Mouse (Mus musculus) ES-E14 (cell line): Measurements from ENCODE around the gene Slc36a4. TPM values are rescaled to one million over a fixed set of nuclear protein-coding genes. Genes with fewer than 3 reads are reported as not detected.

Experiments used
- DNase-seq: peaks from one replicate; pipeline ENCODE4 v3.0.0-alpha.2; 2013; ENCODE audit warnings: low read depth, low spot score
- H3K27ac ChIP-seq: 2 replicates; pipeline ENCODE4 v1.5.1; 2012; ENCODE audit warnings: low read depth, mild to moderate bottlenecking, low read length, moderate library complexity, mixed read lengths; ENCODE audit not compliant: poor library complexity, insufficient read depth, severe bottlenecking
- H3K36me3 ChIP-seq: 2 replicates; pipeline ENCODE4 v1.6.1; 2012; ENCODE audit warnings: mild to moderate bottlenecking, low read length, moderate library complexity, mixed read lengths; ENCODE audit not compliant: control insufficient read depth, poor library complexity, insufficient read depth, severe bottlenecking
- H3K4me1 ChIP-seq, 2 experiments: fragments of 150-350 bp in 1 of 2; sonication (generic) in 1 of 2; 2 replicates each; pipeline ENCODE4 v1.6.1; 2012; ENCODE audit warnings: low read length in 2 of 2, mild to moderate bottlenecking in 1 of 2, mixed read lengths in 1 of 2; ENCODE audit not compliant: control insufficient read depth in 2 of 2, insufficient read depth in 2 of 2, poor library complexity in 1 of 2
- H3K4me3 ChIP-seq, 2 experiments: fragments of 150-350 bp in 1 of 2; sonication (generic) in 1 of 2; 2 replicates each; pipeline ENCODE4 v1.5.1; 2012; ENCODE audit warnings: low read length in 2 of 2, low read depth in 1 of 2, mild to moderate bottlenecking in 1 of 2, mixed read lengths in 1 of 2; ENCODE audit not compliant: insufficient read depth in 1 of 2, poor library complexity in 1 of 2, severe bottlenecking in 1 of 2
- H3K9ac ChIP-seq: 2 replicates; pipeline ENCODE4 v1.6.1; 2012; ENCODE audit warnings: low read depth, mild to moderate bottlenecking, low read length, mixed read lengths; ENCODE audit not compliant: poor library complexity, insufficient read depth, severe bottlenecking
- H3K9me3 ChIP-seq: fragments of 150-350 bp; sonication (generic); 2 replicates; pipeline ENCODE4 v1.6.1; 2012; ENCODE audit warnings: low read depth, mild to moderate bottlenecking, low read length; ENCODE audit not compliant: control insufficient read depth, insufficient read depth
- CHD2 ChIP-seq: IDR thresholded peaks from 2 replicates; pipeline ENCODE4 v1.6.1; 2014; ENCODE audit warnings: mild to moderate bottlenecking, low read depth, low read length, inconsistent platforms
- HCFC1 ChIP-seq: IDR thresholded peaks from 2 replicates; pipeline ENCODE4 v1.6.1; 2012; ENCODE audit warnings: low read length, inconsistent platforms, borderline replicate concordance; ENCODE audit not compliant: insufficient read depth
- MAFK ChIP-seq: IDR thresholded peaks from 2 replicates; pipeline ENCODE4 v1.6.1; 2014; ENCODE audit warnings: mild to moderate bottlenecking, low read depth, low read length, inconsistent platforms; ENCODE audit not compliant: insufficient read depth
- ZC3H11A ChIP-seq: IDR thresholded peaks from 2 replicates; pipeline ENCODE4 v1.6.1; 2012; ENCODE audit warnings: low read depth, mild to moderate bottlenecking, inconsistent platforms, low read length, borderline replicate concordance
- ZNF384 ChIP-seq: IDR thresholded peaks from 2 replicates; pipeline ENCODE4 v1.6.1; 2012; ENCODE audit warnings: low read depth, low read length, inconsistent platforms
- in situ Hi-C, 2 experiments: fragments of 600-800 bp; cut with MboI; formaldehyde crosslinking; loops; one replicate each; pipeline ENCODE4 v1.15.1; 2025; ENCODE audit warnings: low sequenced_read_pairs in 2 of 2, inconsistent platforms in 1 of 2; ENCODE audit not compliant: unreplicated experiment in 2 of 2
- total RNA-seq: library from RNA; depleted of rRNA; stranded (reverse); fragments of 300-350 nt; gene quantifications from 2 replicates; pipeline ENCODE4 v1.2.3, GENCODE M21; 2012

Gene Slc36a4
- total RNA-seq, 1 experiment: 3.9 TPM

DNA sequence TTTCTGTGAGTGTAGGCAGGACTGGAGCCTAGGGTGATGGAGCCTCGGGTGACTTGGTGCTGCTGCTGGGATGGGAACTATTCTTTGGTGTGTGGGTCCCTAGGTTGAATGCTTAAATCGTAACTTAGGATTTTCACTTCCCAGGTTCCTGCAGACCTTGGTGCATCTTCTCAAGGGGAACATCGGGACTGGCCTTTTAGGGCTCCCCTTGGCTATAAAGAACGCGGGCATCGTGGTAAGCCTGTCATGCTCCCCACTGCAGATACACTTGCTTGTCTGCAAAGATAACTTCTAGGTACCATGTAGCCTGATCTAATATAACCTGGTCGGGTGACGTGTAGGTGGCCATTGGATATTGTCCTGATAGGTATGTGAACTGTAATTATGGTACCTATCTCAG, 11.0 kb downstream of the Slc36a4 start:
- H3K4me3 ChIP-seq: no peak overlapping the region
- no peaks in the 10 kb centered on the region for H3K4me1 ChIP-seq
- no peaks in the 10 kb centered on the region for H3K36me3 ChIP-seq
- in situ Hi-C loops: no loop called here
- no peak overlapping the region for H3K9ac ChIP-seq
- TF ChIP-seq MAFK (no peak), ZNF384 (no peak), CHD2 (no peak), ZC3H11A (no peak)
- H3K9me3 ChIP-seq: no peaks in the 10 kb centered on the region
- no peak for DNase-seq
- no peak overlapping the region for H3K27ac ChIP-seq

DNA sequence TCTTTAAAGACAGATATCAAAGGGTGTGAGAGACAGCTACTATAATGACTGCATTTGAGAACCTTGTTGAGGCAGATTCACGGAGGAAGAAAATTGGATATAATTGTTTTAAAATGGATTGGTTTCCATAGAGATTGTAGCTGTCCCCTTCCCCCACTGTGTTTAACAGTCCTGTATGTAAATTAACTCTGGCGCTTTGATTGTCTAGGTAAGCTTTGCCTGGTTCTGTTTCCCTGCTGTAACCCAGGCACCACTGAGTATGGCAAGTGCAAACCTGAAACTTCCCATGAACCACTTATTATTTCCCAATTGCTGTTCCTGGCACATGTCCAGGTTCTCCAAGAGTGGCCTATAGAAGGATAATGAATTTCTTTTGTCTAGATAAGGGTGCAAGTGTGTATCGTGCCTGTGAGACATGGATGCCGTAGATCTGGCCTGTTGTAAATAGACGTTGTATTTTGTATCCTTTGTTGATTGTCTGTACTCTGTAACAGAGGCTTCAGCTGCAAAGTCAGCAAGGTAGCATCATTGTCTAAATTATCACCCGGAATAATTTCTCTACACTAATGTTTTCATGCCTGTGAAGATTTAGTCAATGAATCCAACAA, 11.8 kb downstream of the Slc36a4 start:
- no peak overlapping the region for H3K27ac ChIP-seq
- in situ Hi-C loops: no loop called here
- H3K4me3 ChIP-seq: no peak overlapping the region
- no peaks in the 10 kb centered on the region for H3K9me3 ChIP-seq
- DNase-seq: no peak
- no peak overlapping the region for H3K9ac ChIP-seq
- TF ChIP-seq ZC3H11A: no peak
- no peak for TF ChIP-seq ZNF384
- no peak for TF ChIP-seq MAFK
- no peak for TF ChIP-seq HCFC1
- no peak for TF ChIP-seq CHD2
- H3K36me3 ChIP-seq: no peaks in the 10 kb centered on the region
- H3K4me1 ChIP-seq: no peaks in the 10 kb centered on the region

DNA sequence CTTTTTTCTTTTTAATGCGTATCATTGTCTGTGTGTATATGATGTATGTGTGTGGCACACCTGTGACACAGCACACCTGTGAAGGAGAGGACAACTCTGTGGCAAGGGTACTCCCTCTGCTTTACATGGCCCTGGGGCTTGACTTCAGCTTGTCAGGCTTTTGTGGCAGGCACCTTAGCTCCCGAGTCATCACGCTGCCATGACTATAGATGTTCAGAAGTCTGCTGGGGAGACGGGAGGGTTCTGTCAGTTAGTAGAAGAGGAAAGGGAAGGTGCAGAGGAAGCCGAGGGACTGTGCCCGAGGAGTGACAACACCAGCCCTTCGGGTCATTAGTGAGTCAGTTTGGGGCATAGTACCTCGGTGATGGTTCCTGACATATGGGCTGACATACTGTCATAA, 13.0 kb downstream of the Slc36a4 start:
- H3K9me3 ChIP-seq: no peaks in the 10 kb centered on the region
- H3K4me3 ChIP-seq: no peak overlapping the region
- no peak overlapping the region for H3K9ac ChIP-seq
- in situ Hi-C loops: no loop called here
- no peak for DNase-seq
- H3K36me3 ChIP-seq: no peaks in the 10 kb centered on the region
- TF ChIP-seq MAFK (no peak), ZC3H11A (no peak), HCFC1 (no peak), ZNF384 (no peak), CHD2 (no peak)
- no peaks in the 10 kb centered on the region for H3K4me1 ChIP-seq
- no peak overlapping the region for H3K27ac ChIP-seq

DNA sequence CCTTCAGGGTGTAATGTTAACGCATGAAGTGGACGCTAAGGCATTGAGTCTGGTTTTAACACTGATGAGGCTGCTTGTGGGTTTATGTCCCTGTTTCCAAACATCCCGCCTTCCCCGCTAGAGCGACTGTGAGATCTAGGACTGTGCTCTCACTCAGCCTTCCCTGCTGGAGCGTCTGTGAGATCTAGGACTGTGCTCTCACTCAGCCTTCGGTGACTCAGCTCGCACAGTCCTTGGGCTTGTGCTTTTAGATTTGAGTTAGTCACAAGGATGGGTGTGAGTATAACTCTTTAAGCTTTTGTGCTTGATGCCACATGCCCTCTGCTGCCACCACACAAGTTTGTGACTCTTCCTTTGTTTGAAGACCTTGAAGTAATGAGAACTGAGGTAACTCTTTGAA, 17.6 kb downstream of the Slc36a4 start:
- H3K9me3 ChIP-seq: no peaks in the 10 kb centered on the region
- no peak overlapping the region for H3K27ac ChIP-seq
- TF ChIP-seq HCFC1 (no peak), ZNF384 (no peak), MAFK (no peak), ZC3H11A (no peak), CHD2 (no peak)
- no peak overlapping the region for H3K9ac ChIP-seq
- H3K4me3 ChIP-seq: no peak overlapping the region
- H3K4me1 ChIP-seq: no peaks in the 10 kb centered on the region
- H3K36me3 ChIP-seq: no peaks in the 10 kb centered on the region
- in situ Hi-C loops: no loop called here
- no peak for DNase-seq
